Mouse (Mus musculus): ENCODE data around the gene Klhdc8a.
A peak's percentile ranks its signal among the peaks of the same experiment; 100 is the strongest.

GRCm38 (mm10) chr1:132346134-132346851, 47.9 kb downstream of the Klhdc8a start:
- TF ChIP-seq CTCF (IDR thresholded peaks at IDR 0.05; ENCODE audit: borderline replicate concordance, insufficient read depth, low read length) = no peak
- peak; percentile 42 for TF ChIP-seq POLR2A (IDR thresholded peaks at IDR 0.05; ENCODE audit: low read depth, low read length)

All from embryonic fibroblast, embryonic 13.5 days (primary cell).